24 mouse cellular contexts compared by ENCODE assay signal in genomic region chr1:57600951-57601350, GRCm38 (mm10).
"Had no signal": no experiment of that assay in that cellular context is flagged by ENCODE, and none has a peak within 500 bp of the region (broad histone marks: within the 10 kb centered on the region; RNA-seq: fewer than 3 reads in every experiment).

No protein-coding gene starts in this region.

- H3K27me3 ChIP-seq: heart, embryonic 12.5 days; hindbrain, embryonic 13.5 days; hindbrain, embryonic 15.5 days; kidney, embryonic 15.5 days; limb, embryonic 12.5 days; limb, embryonic 15.5 days; liver, embryonic 12.5 days had no signal

- H3K9ac ChIP-seq: heart, embryonic 12.5 days; hindbrain, embryonic 13.5 days; hindbrain, embryonic 15.5 days; kidney, embryonic 15.5 days; limb, embryonic 12.5 days; limb, embryonic 15.5 days; liver, embryonic 12.5 days had no signal

- ATAC-seq: hindbrain, postnatal 0 days; intestine, embryonic 16.5 days; liver, embryonic 12.5 days had no signal

- H3K27ac ChIP-seq: heart, embryonic 10.5 days; hindbrain, embryonic 13.5 days; hindbrain, embryonic 15.5 days; hindbrain, postnatal 0 days; kidney, embryonic 15.5 days; kidney, postnatal 0 days; limb, embryonic 12.5 days; limb, embryonic 15.5 days; liver, embryonic 12.5 days had no signal

- H3K4me3 ChIP-seq: heart, embryonic 10.5 days; heart, embryonic 12.5 days; hindbrain, embryonic 13.5 days; hindbrain, embryonic 15.5 days; kidney, embryonic 15.5 days; limb, embryonic 12.5 days; limb, embryonic 15.5 days; liver, embryonic 12.5 days had no signal

- H3K9me3 ChIP-seq: heart, embryonic 10.5 days; heart, embryonic 12.5 days; hindbrain, embryonic 13.5 days; hindbrain, embryonic 15.5 days; kidney, embryonic 15.5 days; limb, embryonic 12.5 days; limb, embryonic 15.5 days; liver, embryonic 12.5 days had no signal

- H3K4me1 ChIP-seq: heart, embryonic 12.5 days; hindbrain, embryonic 13.5 days; hindbrain, embryonic 15.5 days; liver, embryonic 12.5 days had no signal

- H3K36me3 ChIP-seq: heart, embryonic 10.5 days; heart, embryonic 12.5 days; hindbrain, embryonic 13.5 days; hindbrain, embryonic 15.5 days; kidney, embryonic 15.5 days; limb, embryonic 12.5 days; limb, embryonic 15.5 days; liver, embryonic 12.5 days had no signal

- DNase-seq: gastrocnemius, postnatal 14 days; gastrocnemius, postnatal 36 days; heart, adult 18-20 months; heart, postnatal 14 days; heart, postnatal 36 days; kidney, adult 11 months; kidney, adult 2 months; kidney, adult 9 months; kidney, postnatal 14 days; kidney, postnatal 36 days; layer of hippocampus, adult 9-11 months; layer of hippocampus, postnatal 36 days; left cerebral cortex, postnatal 4 days had no signal

- H3K4me2 ChIP-seq: heart, embryonic 12.5 days; hindbrain, embryonic 13.5 days; hindbrain, embryonic 15.5 days; kidney, embryonic 15.5 days; limb, embryonic 12.5 days; limb, embryonic 15.5 days; liver, embryonic 12.5 days had no signal
